Mouse (Mus musculus): Measurements from ENCODE around the gene Slc7a6os.
"Not testable (repeated sequence)": the region's sequence is repeated elsewhere in the genome, so short reads cannot be mapped to it uniquely, and the experiment has no call there.

Slc7a6os gene

GRCm38 (mm10) chr8:106210821-106211345 lies at the start of gene Slc7a6os, which contains the start of gene Prmt7:
Gene Slc7a6os, minus strand, starts transcription at chr8:106210935.
Gene Prmt7, plus strand, starts transcription at chr8:106210936.
- peak; percentile 91 for DNase-seq (ENCODE audit: low spot score)

GRCm38 (mm10) chr8:106259579-106260255 lies 49.0 kb upstream of the Slc7a6os start:
- no peak for DNase-seq (ENCODE audit: low spot score)

GRCm38 (mm10) chr8:106258169-106258568 lies 47.4 kb upstream of the Slc7a6os start:
- no peak for DNase-seq (ENCODE audit: low spot score)

- no peak for DNase-seq (ENCODE audit: low spot score)
These were observed 39.5 kb upstream of the Slc7a6os start for GRCm38 (mm10) chr8:106250186-106250585.

- no peak for DNase-seq (ENCODE audit: low spot score)
These were observed 26.4 kb upstream of the Slc7a6os start for GRCm38 (mm10) chr8:106237106-106237505.

- no peak for DNase-seq (ENCODE audit: low spot score)
These were observed 24.0 kb upstream of the Slc7a6os start for GRCm38 (mm10) chr8:106234567-106235261.

- no peak for DNase-seq (ENCODE audit: low spot score)
These were observed 22.0 kb upstream of the Slc7a6os start for GRCm38 (mm10) chr8:106232751-106233150.

GRCm38 (mm10) chr8:106231536-106231935 lies 20.8 kb upstream of the Slc7a6os start:
- DNase-seq (ENCODE audit: low spot score): no peak

GRCm38 (mm10) chr8:106226589-106226988 lies 15.9 kb upstream of the Slc7a6os start:
- DNase-seq (ENCODE audit: low spot score): no peak

- DNase-seq (ENCODE audit: low spot score): no peak
These were observed 8.9 kb upstream of the Slc7a6os start for GRCm38 (mm10) chr8:106219620-106220019.

GRCm38 (mm10) chr8:106213959-106214358 lies 3.2 kb upstream of the Slc7a6os start:
- no peak for DNase-seq (ENCODE audit: low spot score)

GRCm38 (mm10) chr8:106211421-106211820 lies 686 bp upstream of the Slc7a6os start:
- DNase-seq (ENCODE audit: low spot score): no peak

- DNase-seq (ENCODE audit: low spot score): no peak
These were observed 552 bp downstream of the Slc7a6os start for GRCm38 (mm10) chr8:106210035-106210731.

GRCm38 (mm10) chr8:106199596-106199995 lies 11.1 kb downstream of the Slc7a6os start:
- not testable (repeated sequence) for DNase-seq (ENCODE audit: low spot score)

- no peak for DNase-seq (ENCODE audit: low spot score)
These were observed 12.0 kb downstream of the Slc7a6os start for GRCm38 (mm10) chr8:106198741-106199140.

- no peak for DNase-seq (ENCODE audit: low spot score)
These were observed 16.7 kb downstream of the Slc7a6os start for GRCm38 (mm10) chr8:106194062-106194461.

- no peak for DNase-seq (ENCODE audit: low spot score)
These were observed 17.6 kb downstream of the Slc7a6os start for GRCm38 (mm10) chr8:106193162-106193561.

GRCm38 (mm10) chr8:106191639-106192038 lies 19.1 kb downstream of the Slc7a6os start:
- DNase-seq (ENCODE audit: low spot score): no peak

- no peak for DNase-seq (ENCODE audit: low spot score)
These were observed 21.6 kb downstream of the Slc7a6os start for GRCm38 (mm10) chr8:106189162-106189561.

- no peak for DNase-seq (ENCODE audit: low spot score)
These were observed 24.3 kb downstream of the Slc7a6os start for GRCm38 (mm10) chr8:106186394-106186793.

- no peak for DNase-seq (ENCODE audit: low spot score)
These were observed 25.0 kb downstream of the Slc7a6os start for GRCm38 (mm10) chr8:106185628-106186270.

GRCm38 (mm10) chr8:106178428-106178827 lies 32.3 kb downstream of the Slc7a6os start:
- no peak for DNase-seq (ENCODE audit: low spot score)

Data from ovary, postnatal 10 days (tissue).